Mouse (Mus musculus): ENCODE measurements around the gene Rhox4a2. TPM values are rescaled to one million over a fixed set of nuclear protein-coding genes. Genes with fewer than 3 reads are reported as not detected.
"Not testable (repeated sequence)": the region's sequence is repeated elsewhere in the genome, so short reads cannot be mapped to it uniquely, and the experiment has no call there.

The Rhox4a2 gene
- not detected for total RNA-seq (2021)
- long read RNA-seq, experiment 1 = 0 reads
- long read RNA-seq, experiment 2 = 0 reads

- DNase-seq = not testable (repeated sequence)
Observed at GRCm38 (mm10) chrX:37390548-37390947, at the start of gene Rhox4a2. Gene Rhox4a2 (plus strand): TSS chrX:37390848.

- not testable (repeated sequence) for DNase-seq
Observed at GRCm38 (mm10) chrX:37379728-37380127, 10.9 kb upstream of the Rhox4a2 start, which contains the start of gene Rhox3a2. Gene Rhox3a2 (plus strand): TSS chrX:37380028.

GRCm38 (mm10) chrX:37411767-37412166, 21.1 kb downstream of the Rhox4a2 start, which contains the start of gene Rhox2b:
Gene Rhox2b (plus strand): TSS chrX:37412067.
- DNase-seq = not testable (repeated sequence)

- not testable (repeated sequence) for DNase-seq
Observed at GRCm38 (mm10) chrX:37432194-37432593, 41.5 kb downstream of the Rhox4a2 start, which contains the start of gene Rhox4b. Gene Rhox4b (plus strand): TSS chrX:37432494.

Other genes starting within 250 kb of the Rhox4a2 start
- gene Akap14, start 222.0 kb upstream of the Rhox4a2 start, total RNA-seq (2021) = not detected
- gene Ndufa1, start 199.7 kb upstream of the Rhox4a2 start, total RNA-seq (2021) = 100 to 1,000 TPM; 430 to 453 TPM
- 1 to 10 TPM; 1.8 to 2.8 TPM for gene Rnf113a1, start 199.6 kb upstream of the Rhox4a2 start, total RNA-seq (2021)
- gene Gm9, start 179.8 kb upstream of the Rhox4a2 start, total RNA-seq (2021) = not detected
- gene Rhox1, start 168.6 kb upstream of the Rhox4a2 start, total RNA-seq (2021) = not detected
- gene Rhox2a, start 145.9 kb upstream of the Rhox4a2 start, total RNA-seq (2021) = not detected
- gene Rhox3a, start 140.9 kb upstream of the Rhox4a2 start, total RNA-seq (2021) = not detected
- not detected for gene Rhox4a, start 125.5 kb upstream of the Rhox4a2 start, total RNA-seq (2021)
- not detected for gene Rhox3a2, start 10.8 kb upstream of the Rhox4a2 start, total RNA-seq (2021)
- not detected for gene Rhox2b, start 21.2 kb downstream of the Rhox4a2 start, total RNA-seq (2021)
- gene Rhox4b, start 41.6 kb downstream of the Rhox4a2 start, total RNA-seq (2021) = not detected
- not detected for gene Rhox2c, start 62.8 kb downstream of the Rhox4a2 start, total RNA-seq (2021)
- not detected for gene Rhox3c, start 67.7 kb downstream of the Rhox4a2 start, total RNA-seq (2021)
- gene Rhox4c, start 89.5 kb downstream of the Rhox4a2 start, total RNA-seq (2021) = not detected
- not detected for gene Rhox2d, start 102.6 kb downstream of the Rhox4a2 start, total RNA-seq (2021)
- gene Rhox4d, start 123.5 kb downstream of the Rhox4a2 start, total RNA-seq (2021) = not detected
- not detected for gene Rhox2e, start 139.6 kb downstream of the Rhox4a2 start, total RNA-seq (2021)
- gene Rhox3e, start 151.2 kb downstream of the Rhox4a2 start, total RNA-seq (2021) = not detected
- not detected for gene Rhox4e, start 166.6 kb downstream of the Rhox4a2 start, total RNA-seq (2021)
- gene Rhox2f, start 180.6 kb downstream of the Rhox4a2 start, total RNA-seq (2021) = not detected
- gene Rhox3f, start 190.1 kb downstream of the Rhox4a2 start, total RNA-seq (2021) = not detected
- gene Rhox4f, start 216.9 kb downstream of the Rhox4a2 start, total RNA-seq (2021) = not detected
- not detected for gene Rhox3g, start 237.8 kb downstream of the Rhox4a2 start, total RNA-seq (2021)

Data from gastrocnemius, postnatal 25 days (tissue).